Comparison of ENCODE assay signal across 16 mouse cellular contexts in genomic region chr8:64023027-64023426, GRCm38 (mm10).
A peak's percentile ranks its signal among the peaks of the same experiment; 100 is the strongest.
DNase-seq lines count a peak whose midpoint lies in the region; ATAC-seq and TF ChIP-seq lines count a peak whose summit lies in the region.
"Had no signal": no experiment of that assay in that cellular context is flagged by ENCODE, and none has a peak within 500 bp of the region (broad histone marks: within the 10 kb centered on the region; RNA-seq: fewer than 3 reads in every experiment).

No protein-coding gene starts in this region.

- no peak for TF ChIP-seq POLR2A in kidney, adult 2 months (IDR thresholded peaks at IDR 0.05; ENCODE audit: low read depth, low read length)

- TF ChIP-seq CTCF in forebrain, postnatal 0 days (IDR thresholded peaks at IDR 0.05; ENCODE audit: low read depth): no peak
- no peak for TF ChIP-seq CTCF in midbrain, postnatal 0 days (IDR thresholded peaks at IDR 0.05)
- TF ChIP-seq CTCF in kidney, adult 2 months (conservative IDR thresholded peaks at IDR 0.05; ENCODE audit: insufficient read depth, insufficient read length, low read depth, low read length): no peak

- H3K27me3 ChIP-seq in forebrain, embryonic 15.5 days: no peaks in the 10 kb centered on the region
- H3K27me3 ChIP-seq in forebrain, postnatal 0 days (ENCODE audit: insufficient read depth, low read length): no peaks in the 10 kb centered on the region
- no peaks in the 10 kb centered on the region for H3K27me3 ChIP-seq in midbrain, embryonic 12.5 days
- H3K27me3 ChIP-seq in midbrain, embryonic 11.5 days (ENCODE audit: control insufficient read depth, insufficient read depth, low read length): no peaks in the 10 kb centered on the region
- no peaks in the 10 kb centered on the region for H3K27me3 ChIP-seq in neural tube, embryonic 14.5 days (ENCODE audit: control insufficient read depth, insufficient read depth, low read length)
- no peaks in the 10 kb centered on the region for H3K27me3 ChIP-seq in neural tube, embryonic 15.5 days (replicated peaks)
- no peaks in the 10 kb centered on the region for H3K27me3 ChIP-seq in midbrain, postnatal 0 days (ENCODE audit: insufficient read depth, low read length)
- no peaks in the 10 kb centered on the region for H3K27me3 ChIP-seq in kidney, adult 2 months (replicated peaks; ENCODE audit: control insufficient read depth, insufficient read depth, low read length)
- H3K27me3 ChIP-seq: heart, embryonic 13.5 days; intestine, embryonic 15.5 days had no signal

- DNase-seq in forebrain, postnatal 0 days: no peak
- DNase-seq in midbrain, embryonic 11.5 days (ENCODE audit: low spot score, missing footprints): no peak
- DNase-seq in midbrain, postnatal 0 days (ENCODE audit: low spot score): no peak
- no peak for DNase-seq in kidney, adult 2 months
- DNase-seq: adrenal gland, adult 8-10 months; adrenal gland, postnatal 36 days; gastrocnemius, postnatal 36 days; heart, adult 11 months; heart, postnatal 4 days had no signal

- H3K4me1 ChIP-seq in forebrain, embryonic 15.5 days: no peaks in the 10 kb centered on the region
- H3K4me1 ChIP-seq in forebrain, postnatal 0 days (ENCODE audit: insufficient read depth): no peaks in the 10 kb centered on the region
- H3K4me1 ChIP-seq in midbrain, embryonic 12.5 days: no peaks in the 10 kb centered on the region
- no peaks in the 10 kb centered on the region for H3K4me1 ChIP-seq in midbrain, embryonic 11.5 days (ENCODE audit: control insufficient read depth, insufficient read depth, low read length)
- no peaks in the 10 kb centered on the region for H3K4me1 ChIP-seq in neural tube, embryonic 14.5 days (ENCODE audit: control insufficient read depth, insufficient read depth, low read length)
- no peaks in the 10 kb centered on the region for H3K4me1 ChIP-seq in neural tube, embryonic 15.5 days
- H3K4me1 ChIP-seq in midbrain, postnatal 0 days (ENCODE audit: insufficient read depth, low read length): no peaks in the 10 kb centered on the region
- no peaks in the 10 kb centered on the region for H3K4me1 ChIP-seq in kidney, adult 2 months (ENCODE audit: control insufficient read depth, insufficient read depth, low read length)
- H3K4me1 ChIP-seq: heart, embryonic 13.5 days; intestine, embryonic 15.5 days had no signal

- 86% methylated on average over 2 of the region's 2 CpGs for WGBS in forebrain, embryonic 15.5 days
- WGBS in forebrain, postnatal 0 days: 93% methylated on average over 2 of the region's 2 CpGs
- WGBS in midbrain, embryonic 12.5 days: 93% methylated on average over 2 of the region's 2 CpGs
- 92% methylated on average over 2 of the region's 2 CpGs for WGBS in midbrain, embryonic 11.5 days
- 91% methylated on average over 2 of the region's 2 CpGs for WGBS in neural tube, embryonic 14.5 days
- WGBS in neural tube, embryonic 15.5 days: 90% methylated on average over 2 of the region's 2 CpGs
- 94% methylated on average over 2 of the region's 2 CpGs for WGBS in midbrain, postnatal 0 days
- 93% methylated on average over 2 of the region's 2 CpGs for WGBS in kidney, adult 2 months

- no peaks in the 10 kb centered on the region for H3K36me3 ChIP-seq in forebrain, embryonic 15.5 days
- H3K36me3 ChIP-seq in forebrain, postnatal 0 days (ENCODE audit: insufficient read depth): no peaks in the 10 kb centered on the region
- no peaks in the 10 kb centered on the region for H3K36me3 ChIP-seq in midbrain, embryonic 12.5 days
- no peaks in the 10 kb centered on the region for H3K36me3 ChIP-seq in midbrain, embryonic 11.5 days (ENCODE audit: control insufficient read depth, insufficient read depth, low read length)
- no peaks in the 10 kb centered on the region for H3K36me3 ChIP-seq in neural tube, embryonic 14.5 days (ENCODE audit: control insufficient read depth, insufficient read depth, low read length)
- H3K36me3 ChIP-seq in neural tube, embryonic 15.5 days: no peaks in the 10 kb centered on the region
- H3K36me3 ChIP-seq in midbrain, postnatal 0 days (ENCODE audit: insufficient read depth, low read length): no peaks in the 10 kb centered on the region
- no peaks in the 10 kb centered on the region for H3K36me3 ChIP-seq in kidney, adult 2 months (ENCODE audit: control insufficient read depth, insufficient read depth, low read length)
- H3K36me3 ChIP-seq: G1E; heart, embryonic 13.5 days; intestine, embryonic 15.5 days had no signal

- no peak overlapping the region for H3K4me3 ChIP-seq in forebrain, embryonic 15.5 days
- no peak overlapping the region for H3K4me3 ChIP-seq in forebrain, postnatal 0 days (ENCODE audit: low read depth, low read length)
- no peak overlapping the region for H3K4me3 ChIP-seq in midbrain, embryonic 12.5 days
- H3K4me3 ChIP-seq in midbrain, embryonic 11.5 days (ENCODE audit: low read depth, low read length): no peak overlapping the region
- H3K4me3 ChIP-seq in neural tube, embryonic 14.5 days (ENCODE audit: low read depth, low read length): no peak overlapping the region
- H3K4me3 ChIP-seq in neural tube, embryonic 15.5 days (replicated peaks): no peak overlapping the region
- no peak overlapping the region for H3K4me3 ChIP-seq in midbrain, postnatal 0 days (ENCODE audit: low read depth, low read length)
- H3K4me3 ChIP-seq in kidney, adult 2 months (ENCODE audit: insufficient read depth, low read depth, low read length): no peak overlapping the region
- H3K4me3 ChIP-seq: heart, embryonic 13.5 days; intestine, embryonic 15.5 days had no signal

- peak; percentile 38; the same call in 1 of the 2 replicates for ATAC-seq in forebrain, embryonic 15.5 days (replicated peaks)
- no peak for ATAC-seq in forebrain, postnatal 0 days
- 0 out of 2 replicates have a peak, but pooled peaks have one; percentile 30 for ATAC-seq in midbrain, embryonic 12.5 days (ENCODE audit: low FRiP score, low read depth)
- ATAC-seq in midbrain, embryonic 11.5 days (ENCODE audit: low FRiP score): no peak; the same call in 1 of the 2 replicates
- ATAC-seq in neural tube, embryonic 14.5 days (ENCODE audit: low read depth): peak; percentile 21; the same call in 1 of the 2 replicates
- ATAC-seq in neural tube, embryonic 15.5 days (ENCODE audit: low FRiP score): no peak
- peak; percentile 54; the same call in 1 of the 2 replicates for ATAC-seq in midbrain, postnatal 0 days (ENCODE audit: low FRiP score)
- ATAC-seq: intestine, embryonic 15.5 days had no signal

- no peak overlapping the region for H3K9ac ChIP-seq in forebrain, embryonic 15.5 days (replicated peaks)
- H3K9ac ChIP-seq in forebrain, postnatal 0 days: no peak overlapping the region
- no peak overlapping the region for H3K9ac ChIP-seq in midbrain, embryonic 12.5 days (replicated peaks)
- H3K9ac ChIP-seq in midbrain, embryonic 11.5 days (ENCODE audit: low read length): no peak overlapping the region
- H3K9ac ChIP-seq in neural tube, embryonic 14.5 days (replicated peaks; ENCODE audit: low read depth, low read length): no peak overlapping the region
- H3K9ac ChIP-seq in neural tube, embryonic 15.5 days (replicated peaks): no peak overlapping the region
- H3K9ac ChIP-seq in midbrain, postnatal 0 days (replicated peaks; ENCODE audit: low read length, poor library complexity, severe bottlenecking): no peak overlapping the region
- H3K9ac ChIP-seq: heart, embryonic 13.5 days; intestine, embryonic 15.5 days had no signal

- H3K4me2 ChIP-seq in forebrain, embryonic 15.5 days (replicated peaks): no peak overlapping the region
- no peak overlapping the region for H3K4me2 ChIP-seq in forebrain, postnatal 0 days (ENCODE audit: low read depth)
- no peak overlapping the region for H3K4me2 ChIP-seq in midbrain, embryonic 12.5 days (replicated peaks)
- H3K4me2 ChIP-seq in midbrain, embryonic 11.5 days: no peak overlapping the region
- H3K4me2 ChIP-seq in neural tube, embryonic 14.5 days (ENCODE audit: low read depth, low read length): no peak overlapping the region
- H3K4me2 ChIP-seq in neural tube, embryonic 15.5 days: no peak overlapping the region
- no peak overlapping the region for H3K4me2 ChIP-seq in midbrain, postnatal 0 days (ENCODE audit: low read depth, low read length, poor library complexity, severe bottlenecking)
- H3K4me2 ChIP-seq: heart, embryonic 13.5 days; intestine, embryonic 15.5 days had no signal

- no peaks in the 10 kb centered on the region for H3K9me3 ChIP-seq in forebrain, embryonic 15.5 days
- H3K9me3 ChIP-seq in forebrain, postnatal 0 days (ENCODE audit: low read length): no peaks in the 10 kb centered on the region
- H3K9me3 ChIP-seq in midbrain, embryonic 12.5 days: no peaks in the 10 kb centered on the region
- no peaks in the 10 kb centered on the region for H3K9me3 ChIP-seq in midbrain, embryonic 11.5 days (ENCODE audit: control insufficient read depth, low read length)
- no peaks in the 10 kb centered on the region for H3K9me3 ChIP-seq in neural tube, embryonic 14.5 days (ENCODE audit: control insufficient read depth, low read length)
- no peaks in the 10 kb centered on the region for H3K9me3 ChIP-seq in neural tube, embryonic 15.5 days (replicated peaks)
- H3K9me3 ChIP-seq in midbrain, postnatal 0 days (ENCODE audit: low read length): no peaks in the 10 kb centered on the region
- H3K9me3 ChIP-seq: G1E; heart, embryonic 13.5 days; intestine, embryonic 15.5 days had no signal

- H3K27ac ChIP-seq in forebrain, embryonic 15.5 days (replicated peaks): no peak overlapping the region
- H3K27ac ChIP-seq in forebrain, postnatal 0 days (ENCODE audit: low read depth, low read length): no peak overlapping the region
- H3K27ac ChIP-seq in midbrain, embryonic 12.5 days (replicated peaks): no peak overlapping the region
- H3K27ac ChIP-seq in midbrain, embryonic 11.5 days (ENCODE audit: low read depth, low read length): no peak overlapping the region
- no peak overlapping the region for H3K27ac ChIP-seq in neural tube, embryonic 14.5 days (ENCODE audit: low read depth, low read length)
- no peak overlapping the region for H3K27ac ChIP-seq in neural tube, embryonic 15.5 days (replicated peaks)
- no peak overlapping the region for H3K27ac ChIP-seq in midbrain, postnatal 0 days (ENCODE audit: low read depth, low read length)
- H3K27ac ChIP-seq in kidney, adult 2 months (ENCODE audit: insufficient read depth, low read depth, low read length): no peak overlapping the region
- H3K27ac ChIP-seq: heart, embryonic 13.5 days; intestine, embryonic 15.5 days had no signal

Comparison
In these comparisons a context has a peak if more than half of its experiments do, and no peak if none do; other contexts are left out.
1. ATAC-seq: peak in forebrain, embryonic 15.5 days (single experiment), midbrain, embryonic 12.5 days (single experiment), neural tube, embryonic 14.5 days (single experiment) and midbrain, postnatal 0 days (single experiment); none in forebrain, postnatal 0 days (single experiment), midbrain, embryonic 11.5 days (single experiment) and neural tube, embryonic 15.5 days (single experiment).